19 mouse cellular contexts compared by ENCODE assay signal in genomic region chr6:94021239-94021962, GRCm38 (mm10).
DNase-seq lines count a peak whose midpoint lies in the region; ATAC-seq lines count a peak whose summit lies in the region.
"Had no signal": no experiment of that assay in that cellular context is flagged by ENCODE, and none has a peak within 500 bp of the region (broad histone marks: within the 10 kb centered on the region; RNA-seq: fewer than 3 reads in every experiment).

No protein-coding gene starts in this region.

- peak; percentile 97 to 99 for ATAC-seq in hematopoietic stem cell, adult 5-6 weeks (replicated peaks in 1 of 2; ENCODE audit: insufficient read depth in 1 of 2, low FRiP score in 2 of 2, low TSS enrichment in 1 of 2, low read depth in 1 of 2, poor library complexity in 2 of 2, severe bottlenecking in 2 of 2)
- ATAC-seq: activated CD4-positive, CD25-positive, alpha-beta regulatory T cell, adult 4 months; CD4-positive, CD25-positive, alpha-beta regulatory T cell, adult 4 months; forebrain, embryonic 14.5 days; forebrain, postnatal 0 days had no signal

- peak; percentile 9 to 35 for DNase-seq in lung, adult 18-20 months
- no peak for DNase-seq in lung, postnatal 4 days
- DNase-seq in lung, postnatal 36 days: peak; percentile 26
- DNase-seq in lung, postnatal 14 days: no peak
- DNase-seq in heart, adult 9 months (ENCODE audit: low spot score in 2 of 2): no peak
- no peak for DNase-seq in adipocyte (ENCODE audit: low spot score)
- DNase-seq: adrenal gland, postnatal 10 days; adrenal gland, postnatal 36 days; cerebellum, adult 18-20 months; cerebellum, adult 9-10 months; cerebellum, postnatal 14 days; gastrocnemius, adult 2 months; gastrocnemius, postnatal 14 days; heart, adult 18-20 months had no signal

Comparison
In these comparisons a context has a peak if more than half of its experiments do, and no peak if none do; other contexts are left out.
1. DNase-seq: peak in lung, adult 18-20 months (2 of 2) and lung, postnatal 36 days (single experiment); none in lung, postnatal 4 days (0 of 2), lung, postnatal 14 days (single experiment), heart, adult 9 months (0 of 2) and adipocyte (single experiment).